Mouse (Mus musculus): Measurements from ENCODE around the gene Pym1.

DNA sequence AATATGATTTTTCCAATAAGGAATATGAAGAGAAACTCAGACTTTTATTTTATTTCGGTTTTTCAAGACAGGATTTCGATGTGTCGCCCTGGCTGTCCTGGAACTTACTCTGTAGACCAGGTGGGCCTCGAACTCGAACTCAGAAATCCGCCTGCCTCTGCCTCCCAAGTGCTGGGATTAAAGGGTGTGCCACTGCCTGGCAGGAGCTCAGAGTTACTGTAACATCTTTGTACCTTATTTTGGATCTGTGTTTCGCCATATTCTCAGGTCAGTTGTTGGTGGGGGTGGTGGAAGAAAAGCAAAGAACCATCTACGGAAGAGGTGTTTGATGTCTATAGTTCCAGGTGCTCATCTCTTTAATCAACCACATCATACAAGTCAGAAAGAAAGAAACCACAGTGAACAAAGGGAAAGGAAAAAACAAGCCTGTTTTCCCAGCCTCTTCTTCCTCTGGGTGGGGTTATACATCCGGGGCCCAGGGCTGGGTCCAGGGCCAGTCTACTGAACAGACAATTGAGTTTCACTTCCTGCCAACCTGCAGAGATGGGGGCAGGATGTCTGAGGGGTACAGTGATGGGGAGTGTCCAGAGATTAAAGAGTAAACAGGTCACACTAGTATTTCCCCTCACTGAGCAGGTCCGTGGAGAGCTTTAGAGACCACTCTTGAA lies 1.6 kb upstream of the Pym1 start:
- no peak for TF ChIP-seq CTCF (IDR thresholded peaks at IDR 0.05; ENCODE audit: low read depth)
- no peak for TF ChIP-seq EP300 (optimal IDR thresholded peaks at IDR 0.05)

Measured in stomach, postnatal 0 days (tissue).